Mouse (Mus musculus): Measurements from ENCODE around the gene Ell3. TPM values are rescaled to one million over a fixed set of nuclear protein-coding genes. Genes with fewer than 3 reads are reported as not detected.

The Ell3 gene
- total RNA-seq, 2 experiments from 2014 or later = not detected

DNA sequence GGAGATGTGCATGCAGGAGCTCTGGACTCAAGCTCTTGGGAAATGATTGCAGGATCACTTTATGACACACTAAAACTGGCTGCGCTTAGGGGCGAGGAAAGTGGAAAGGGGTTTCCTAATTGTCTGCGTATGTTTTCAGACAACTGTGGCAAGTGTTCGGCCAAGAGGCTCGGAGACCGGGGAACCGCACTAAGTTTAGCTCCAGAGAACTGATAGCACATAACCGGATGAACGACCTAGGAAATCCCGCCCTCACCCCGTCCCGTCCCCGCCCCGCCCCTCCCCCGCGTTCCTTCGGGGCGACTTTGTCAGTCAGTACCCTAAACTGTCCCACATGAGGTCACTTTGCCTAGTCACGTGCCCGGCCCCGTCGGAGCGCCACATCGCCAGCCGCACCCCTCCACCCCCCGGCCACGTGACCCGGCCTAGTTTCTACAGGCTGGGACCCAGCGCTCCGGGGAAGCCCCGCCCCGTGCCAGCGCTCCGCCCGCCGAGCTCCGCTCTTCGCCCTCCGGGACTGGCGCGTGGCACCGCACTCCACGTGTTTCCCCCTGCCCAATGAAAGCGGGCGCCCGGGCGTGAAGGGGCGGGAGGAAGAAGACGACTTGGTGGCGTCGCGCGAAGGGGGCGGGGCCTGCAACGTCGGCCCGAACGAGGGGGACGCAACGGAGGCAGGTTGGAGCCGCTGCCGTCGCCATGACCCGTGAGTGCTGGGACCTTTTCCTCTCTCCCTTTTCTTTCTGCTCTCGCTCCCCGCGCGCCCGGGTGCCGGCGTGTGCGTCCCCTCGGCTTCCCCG, 4.9 kb upstream of the Ell3 start, which contains the start of gene Serf2:
Gene Serf2, plus strand, starts transcription at position 457 of the 797 bp plus-strand sequence.
- intact Hi-C loops (cut with DNase I) = loop anchor here (1.0 kb wide), 1 partner anchor 25 kb away; the partner anchor contains the start of gene Mfap1b
- DNase-seq (ENCODE audit: low spot score in 2 of 2) = peak; percentile 98 to 99

GRCm38 (mm10) chr2:121448136-121448535, 4.1 kb upstream of the Ell3 start:
- intact Hi-C loops (cut with DNase I) = no loop called here
- peak; percentile 41 to 46 for DNase-seq (ENCODE audit: low spot score in 2 of 2)

DNA sequence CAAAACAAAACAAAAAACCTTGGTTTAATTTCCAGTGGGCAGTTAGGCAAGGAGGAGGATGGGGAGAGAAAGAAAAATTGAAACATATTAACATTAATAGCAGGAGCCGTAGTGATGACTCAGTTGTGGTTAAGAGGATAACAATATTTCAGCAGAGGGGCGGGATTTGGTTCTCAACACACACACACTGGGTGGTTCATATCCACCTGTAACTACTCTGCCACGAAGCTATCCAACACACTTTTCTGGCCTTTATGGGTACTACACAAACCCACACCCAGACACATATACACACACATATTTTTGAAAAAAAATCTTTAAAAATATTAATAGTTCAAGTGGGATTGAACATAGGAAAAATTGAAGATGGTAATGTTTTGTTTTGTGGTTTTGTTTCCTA, 2.9 kb upstream of the Ell3 start:
- intact Hi-C loops (cut with DNase I) = no loop called here

DNA sequence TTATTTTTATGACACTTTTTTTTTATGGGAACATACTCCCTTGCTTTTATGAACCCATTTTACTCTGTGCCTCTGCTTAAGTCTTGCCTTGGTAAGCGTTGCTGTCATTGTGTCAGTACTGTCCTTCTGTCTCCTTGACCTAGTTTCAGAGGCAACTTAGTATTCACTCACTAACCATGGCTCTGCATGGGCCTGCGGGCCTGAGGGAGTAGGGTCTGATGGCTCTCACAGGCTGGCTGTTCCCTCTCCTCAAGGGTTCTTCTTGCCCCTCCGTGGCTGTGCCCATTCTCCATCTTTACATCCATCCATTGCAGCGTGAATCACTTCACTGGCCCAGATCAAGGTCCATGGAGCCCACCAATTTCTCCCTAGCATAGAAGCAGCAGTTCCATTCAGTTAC, 2.4 kb upstream of the Ell3 start:
- intact Hi-C loops (cut with DNase I) = no loop called here
- no peak for DNase-seq (ENCODE audit: low spot score in 2 of 2)

More for the DNA sequence above, 2.9 kb upstream of the Ell3 start:
- no peak for DNase-seq (ENCODE audit: low spot score in 2 of 2)

GRCm38 (mm10) chr2:121445117-121445516, 1.0 kb upstream of the Ell3 start:
- no peak for DNase-seq (ENCODE audit: low spot score in 2 of 2)
- intact Hi-C loops (cut with DNase I) = no loop called here

DNA sequence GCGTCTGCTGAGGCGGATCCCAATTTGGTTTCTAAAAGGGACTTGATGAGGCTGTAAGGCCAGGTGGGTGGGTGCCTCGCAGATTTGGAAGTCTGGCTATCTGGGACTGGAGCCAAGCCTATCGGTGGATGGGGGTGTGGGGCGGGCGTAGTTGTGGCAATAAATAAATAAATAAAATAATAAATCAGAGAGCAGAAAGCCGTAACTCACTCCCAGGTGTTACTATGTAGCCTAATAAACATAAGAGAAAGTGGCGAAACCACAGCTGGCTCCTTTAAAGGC, 1.1 kb downstream of the Ell3 start:
- intact Hi-C loops (cut with DNase I) = no loop called here

GRCm38 (mm10) chr2:121442259-121443067, 1.6 kb downstream of the Ell3 start:
- DNase-seq (ENCODE audit: low spot score in 2 of 2) = no peak
- intact Hi-C loops (cut with DNase I) = no loop called here

More for the DNA sequence above, 1.1 kb downstream of the Ell3 start:
- no peak for DNase-seq (ENCODE audit: low spot score in 2 of 2)

GRCm38 (mm10) chr2:121441800-121442199, 2.3 kb downstream of the Ell3 start:
- intact Hi-C loops (cut with DNase I) = no loop called here
- DNase-seq (ENCODE audit: low spot score in 2 of 2) = no peak

DNA sequence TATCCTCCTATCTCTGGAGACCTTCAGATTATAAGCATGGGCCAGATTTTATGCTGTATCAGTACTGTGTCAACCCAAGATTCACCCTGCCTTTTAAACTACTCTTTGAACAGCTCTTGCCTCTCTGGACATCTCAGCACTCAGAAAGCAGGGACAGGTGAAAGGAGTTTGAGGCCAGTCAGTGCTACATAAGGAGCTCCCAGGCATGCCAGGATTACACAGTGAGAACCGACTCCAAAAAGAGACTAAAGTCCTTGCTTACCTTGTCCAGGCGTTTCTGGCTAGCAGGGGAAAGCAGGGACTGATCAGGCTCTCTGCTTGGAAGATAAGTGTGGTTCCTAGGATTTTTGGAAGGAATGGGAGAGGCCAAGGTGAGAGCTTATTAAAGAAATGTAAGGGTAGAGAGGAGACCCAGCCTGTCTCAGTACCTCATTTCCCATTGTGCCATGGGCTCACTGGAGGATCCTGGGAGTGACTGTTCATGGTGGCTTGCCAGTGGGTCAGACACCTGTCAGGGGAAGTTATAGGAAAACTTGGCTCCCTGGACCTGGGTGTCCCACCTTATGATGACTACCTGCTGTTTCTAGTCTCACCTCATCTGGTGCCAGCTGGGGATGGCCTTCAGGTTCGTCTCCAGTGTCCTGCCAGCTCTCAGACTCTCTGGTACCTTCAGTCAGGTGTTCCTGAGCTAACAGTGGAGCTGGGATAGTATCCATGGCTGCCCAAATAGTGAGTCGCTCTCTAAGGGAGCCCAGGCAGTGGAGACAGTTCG, 3.1 kb downstream of the Ell3 start:
- intact Hi-C loops (cut with DNase I) = no loop called here
- no peak for DNase-seq (ENCODE audit: low spot score in 2 of 2)

DNA sequence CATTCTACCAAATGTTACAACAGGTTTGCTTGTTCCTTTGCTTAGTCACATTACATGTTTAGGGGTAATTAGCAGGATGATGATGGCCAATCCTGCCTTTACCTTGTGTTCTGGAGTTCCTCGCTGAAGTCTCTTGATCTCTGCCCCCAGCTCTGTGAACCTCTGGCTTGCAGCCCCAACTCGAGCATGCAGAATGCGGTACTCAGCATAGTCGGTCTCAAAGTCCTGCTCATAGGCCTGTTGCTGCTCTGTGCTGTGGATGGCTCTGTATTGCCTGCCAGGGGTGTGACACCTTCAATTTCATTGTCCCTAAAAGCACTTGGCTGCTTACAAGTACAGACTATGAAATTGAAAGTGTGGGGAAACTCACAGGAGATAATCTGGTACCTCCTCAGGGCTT, 4.3 kb downstream of the Ell3 start:
- intact Hi-C loops (cut with DNase I) = no loop called here
- DNase-seq (ENCODE audit: low spot score in 2 of 2) = no peak

- intact Hi-C loops (cut with DNase I) = no loop called here
- DNase-seq (ENCODE audit: low spot score in 2 of 2) = no peak
Measured at GRCm38 (mm10) chr2:121434854-121435253, 9.2 kb downstream of the Ell3 start.

GRCm38 (mm10) chr2:121425890-121426289, 18.2 kb downstream of the Ell3 start:
- no peak for DNase-seq (ENCODE audit: low spot score in 2 of 2)
- intact Hi-C loops (cut with DNase I) = no loop called here

GRCm38 (mm10) chr2:121423166-121423565, 20.9 kb downstream of the Ell3 start:
- intact Hi-C loops (cut with DNase I) = no loop called here
- no peak for DNase-seq (ENCODE audit: low spot score in 2 of 2)

GRCm38 (mm10) chr2:121418476-121418875, 25.6 kb downstream of the Ell3 start:
- no peak for DNase-seq (ENCODE audit: low spot score in 2 of 2)
- intact Hi-C loops (cut with DNase I) = no loop called here

- intact Hi-C loops (cut with DNase I) = no loop called here
Measured at GRCm38 (mm10) chr2:121416356-121416755, 27.7 kb downstream of the Ell3 start.

GRCm38 (mm10) chr2:121415591-121415990, 28.5 kb downstream of the Ell3 start:
- intact Hi-C loops (cut with DNase I) = no loop called here
- DNase-seq (ENCODE audit: low spot score in 2 of 2) = peak; percentile 29 to 52

More at GRCm38 (mm10) chr2:121416356-121416755, 27.7 kb downstream of the Ell3 start:
- DNase-seq (ENCODE audit: low spot score in 2 of 2) = no peak

- DNase-seq (ENCODE audit: low spot score in 2 of 2) = no peak
- intact Hi-C loops (cut with DNase I) = no loop called here
Measured at GRCm38 (mm10) chr2:121415103-121415502, 29.0 kb downstream of the Ell3 start.

DNA sequence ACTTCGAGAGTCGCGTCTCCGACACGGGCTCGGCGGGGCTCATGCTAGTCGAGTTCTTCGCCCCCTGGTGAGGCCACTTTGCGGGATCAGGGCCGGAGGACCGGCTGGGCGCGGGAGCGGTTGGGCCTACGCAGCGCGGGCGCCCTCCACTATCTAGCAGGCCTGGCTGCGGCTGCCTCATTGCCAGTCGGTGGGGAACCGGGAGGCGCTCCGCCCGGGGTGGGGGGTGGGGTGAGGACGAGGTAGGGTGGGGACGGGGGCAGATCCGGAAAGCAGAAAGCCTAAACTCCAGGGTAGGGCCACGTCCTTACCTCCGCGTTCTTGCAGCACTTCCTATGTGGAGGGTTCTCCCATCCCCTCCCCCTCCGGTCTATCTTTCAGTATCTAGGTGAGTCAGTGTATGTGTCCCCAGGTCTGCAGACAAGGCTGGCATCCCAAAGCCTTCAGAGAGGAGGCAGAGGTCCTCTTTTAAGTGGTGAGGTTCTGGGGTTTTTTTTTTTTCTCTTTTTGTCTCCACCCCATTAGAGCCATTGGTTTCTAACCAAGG, 29.9 kb downstream of the Ell3 start:
- no peak for DNase-seq (ENCODE audit: low spot score in 2 of 2)
- intact Hi-C loops (cut with DNase I) = no loop called here

GRCm38 (mm10) chr2:121413387-121414042, 30.6 kb downstream of the Ell3 start, which contains the start of the genes Pdia3 and Catsper2:
Pdia3 (plus strand) TSS chr2:121413775.
Catsper2 (minus strand) TSS chr2:121413792.
- DNase-seq (ENCODE audit: low spot score in 2 of 2) = peak; percentile 96
- intact Hi-C loops (cut with DNase I) = no loop called here

Measured in left cerebral cortex, postnatal 25 days (tissue).